Mouse (Mus musculus) hindbrain, embryonic 16.5 days (tissue): ENCODE results near the gene Bcl7c. TPM values are rescaled to one million over a fixed set of nuclear protein-coding genes. Genes with fewer than 3 reads are reported as not detected.
A peak's percentile ranks its signal among the peaks of the same experiment; 100 is the strongest.
"Not testable (repeated sequence)": the region's sequence is repeated elsewhere in the genome, so short reads cannot be mapped to it uniquely, and the experiment has no call there.

Source experiments
- ATAC-seq: fragments of 200-750 bp; cut with Nextera tagmentation; 2 replicates; pipeline ENCODE4 v1.8.0; 2017; ENCODE audit warnings: moderate TSS enrichment, moderate library complexity
- H3K27ac ChIP-seq: fragments of 300-500 bp; sonication (generic); 2 replicates; pipeline ENCODE4 v1.5.1; 2014; ENCODE audit warnings: low read depth, mild to moderate bottlenecking, control low read depth, low read length, moderate library complexity
- H3K27me3 ChIP-seq: fragments of 300-500 bp; sonication (generic); replicated peaks from 2 replicates; pipeline ENCODE4 v1.6.1; 2014; ENCODE audit warnings: low read length; ENCODE audit not compliant: control insufficient read depth, insufficient read depth
- H3K36me3 ChIP-seq: fragments of 300-500 bp; sonication (generic); 2 replicates; pipeline ENCODE4 v1.6.1; 2014; ENCODE audit warnings: mild to moderate bottlenecking, low read length, moderate library complexity, mixed read lengths; ENCODE audit not compliant: control insufficient read depth, insufficient read depth
- H3K4me1 ChIP-seq: fragments of 300-500 bp; sonication (generic); 2 replicates; pipeline ENCODE4 v1.6.1; 2014; ENCODE audit warnings: low read depth, low read length; ENCODE audit not compliant: control insufficient read depth, insufficient read depth
- H3K4me2 ChIP-seq: fragments of 300-500 bp; sonication (generic); 2 replicates; pipeline ENCODE4 v1.6.1; 2014; ENCODE audit warnings: mild to moderate bottlenecking, low read length, control low read depth, moderate library complexity
- H3K4me3 ChIP-seq: fragments of 300-500 bp; sonication (generic); 2 replicates; pipeline ENCODE4 v1.5.1; 2014; ENCODE audit warnings: mild to moderate bottlenecking, low read length, control low read depth, moderate library complexity
- H3K9ac ChIP-seq: fragments of 300-500 bp; sonication (generic); 2 replicates; pipeline ENCODE4 v1.6.1; 2014; ENCODE audit warnings: low read depth, mild to moderate bottlenecking, control low read depth, low read length, moderate library complexity
- H3K9me3 ChIP-seq: fragments of 300-500 bp; sonication (generic); 2 replicates; pipeline ENCODE4 v1.6.1; 2014; ENCODE audit warnings: mild to moderate bottlenecking, low read length, moderate library complexity; ENCODE audit not compliant: control insufficient read depth
- WGBS: fragments of 180-500 bp; shearing (Covaris S2); extraction: QIAGEN DNeasy Blood & Tissue Kit; methylation state at CpG from one replicate; pipeline ENCODE4 v1.1.7; 2014; 5-methylcytosine and 5-hydroxymethylcytosine counted together
- polyA plus RNA-seq: library from polyadenylated mRNA; unstranded; fragments of >200 nt; fragmentation: Nextera tagmentation; extraction: Ambion mirVana; gene quantifications from 2 replicates; pipeline ENCODE4 v1.2.1, GENCODE M21; 2015

Bcl7c gene
- polyA plus RNA-seq, 1 experiment from 2014 or later: 41.9 TPM

- Histone ChIP-seq H3K4me3 (peak overlapping the region; percentile 80), H3K4me1 (peaks cover 22% of the 10 kb centered on the region), H3K27me3 (no peaks in the 10 kb centered on the region), H3K4me2 (peak overlapping the region; percentile 69), H3K9me3 (no peaks in the 10 kb centered on the region), H3K9ac (peak overlapping the region; percentile 94), H3K36me3 (peaks cover 10% of the 10 kb centered on the region; the same call in 1 of the 2 replicates), H3K27ac (peak overlapping the region; percentile 95)
- 0% methylated on average over 5 of the region's 5 CpGs for WGBS
- ATAC-seq: peak; percentile 2; the same call in 1 of the 2 replicates
Measured at GRCm38 (mm10) chr7:127707957-127708206, 851 bp downstream of the Bcl7c start.

- Histone ChIP-seq H3K27me3 (no peaks in the 10 kb centered on the region), H3K27ac (peak overlapping the region; percentile 95), H3K36me3 (peaks cover 11% of the 10 kb centered on the region; the same call in 1 of the 2 replicates), H3K4me3 (peak overlapping the region; percentile 80), H3K4me2 (peak overlapping the region; percentile 69), H3K4me1 (peaks cover 18% of the 10 kb centered on the region), H3K9ac (peak overlapping the region; percentile 94), H3K9me3 (no peaks in the 10 kb centered on the region)
- WGBS: 26% methylated on average over 22 of the region's 22 CpGs
- no peak for ATAC-seq
Measured at GRCm38 (mm10) chr7:127707045-127707956, 1.4 kb downstream of the Bcl7c start.

- peaks cover 18% of the 10 kb centered on the region for H3K4me1 ChIP-seq
- H3K9ac ChIP-seq: no peak overlapping the region
- peak overlapping the region; percentile 26; the same call in 1 of the 2 replicates for H3K27ac ChIP-seq
- H3K9me3 ChIP-seq: no peaks in the 10 kb centered on the region
- ATAC-seq: no peak
- no peak overlapping the region for H3K4me2 ChIP-seq
- H3K4me3 ChIP-seq: no peak overlapping the region
- peaks cover 11% of the 10 kb centered on the region; the same call in 1 of the 2 replicates for H3K36me3 ChIP-seq
- H3K27me3 ChIP-seq: no peaks in the 10 kb centered on the region
- WGBS: 63% methylated on average over 4 of the region's 4 CpGs
Measured at GRCm38 (mm10) chr7:127705706-127706105, 3.0 kb downstream of the Bcl7c start.

GRCm38 (mm10) chr7:127704598-127704997 lies 4.1 kb downstream of the Bcl7c start:
- Histone ChIP-seq H3K4me2 (no peak overlapping the region), H3K9me3 (no peaks in the 10 kb centered on the region), H3K4me3 (no peak overlapping the region), H3K9ac (no peak overlapping the region), H3K36me3 (peaks cover 16% of the 10 kb centered on the region; the same call in 1 of the 2 replicates), H3K27me3 (no peaks in the 10 kb centered on the region), H3K27ac (no peak overlapping the region), H3K4me1 (peaks cover 18% of the 10 kb centered on the region)
- ATAC-seq: no peak
- 82% methylated on average over 6 of the region's 6 CpGs for WGBS

GRCm38 (mm10) chr7:127703561-127704178 lies 5.1 kb downstream of the Bcl7c start:
- H3K4me1 ChIP-seq: peaks cover 12% of the 10 kb centered on the region
- H3K4me3 ChIP-seq: no peak overlapping the region
- ATAC-seq: no peak
- WGBS: 95% methylated on average over 8 of the region's 8 CpGs
- H3K9ac ChIP-seq: no peak overlapping the region
- H3K9me3 ChIP-seq: no peaks in the 10 kb centered on the region
- no peak overlapping the region for H3K27ac ChIP-seq
- no peaks in the 10 kb centered on the region for H3K27me3 ChIP-seq
- peaks cover 20% of the 10 kb centered on the region; the same call in 1 of the 2 replicates for H3K36me3 ChIP-seq
- H3K4me2 ChIP-seq: no peak overlapping the region

GRCm38 (mm10) chr7:127700712-127701331 lies 7.9 kb downstream of the Bcl7c start:
- Histone ChIP-seq H3K4me1 (no peaks in the 10 kb centered on the region), H3K9me3 (no peaks in the 10 kb centered on the region), H3K4me2 (no peak overlapping the region), H3K36me3 (peaks cover 18% of the 10 kb centered on the region; the same call in 1 of the 2 replicates), H3K9ac (no peak overlapping the region), H3K4me3 (no peak overlapping the region), H3K27me3 (no peaks in the 10 kb centered on the region), H3K27ac (no peak overlapping the region)
- no peak for ATAC-seq
- WGBS: 89% methylated on average over 3 of the region's 3 CpGs

GRCm38 (mm10) chr7:127698986-127699385 lies 9.7 kb downstream of the Bcl7c start:
- H3K4me3 ChIP-seq: no peak overlapping the region
- no peak overlapping the region for H3K9ac ChIP-seq
- no peaks in the 10 kb centered on the region for H3K27me3 ChIP-seq
- no peak overlapping the region for H3K27ac ChIP-seq
- H3K36me3 ChIP-seq: peaks cover 18% of the 10 kb centered on the region; the same call in 1 of the 2 replicates
- no peak for ATAC-seq
- WGBS: 82% methylated on average over 6 of the region's 6 CpGs
- no peaks in the 10 kb centered on the region for H3K4me1 ChIP-seq
- no peaks in the 10 kb centered on the region for H3K9me3 ChIP-seq
- no peak overlapping the region for H3K4me2 ChIP-seq

- not testable (repeated sequence) for H3K36me3 ChIP-seq, H3K9me3 ChIP-seq, H3K4me3 ChIP-seq, H3K4me1 ChIP-seq, ATAC-seq, H3K27ac ChIP-seq, H3K9ac ChIP-seq, H3K27me3 ChIP-seq, H3K4me2 ChIP-seq
- WGBS: 87% methylated on average over 7 of the region's 7 CpGs
Measured at GRCm38 (mm10) chr7:127693730-127694129, 15.0 kb downstream of the Bcl7c start.

- Histone ChIP-seq H3K4me1 (peaks cover 3% of the 10 kb centered on the region; the same call in 1 of the 2 replicates), H3K9me3 (no peaks in the 10 kb centered on the region), H3K9ac (no peak overlapping the region), H3K27ac (no peak overlapping the region), H3K27me3 (no peaks in the 10 kb centered on the region), H3K36me3 (peaks cover 7% of the 10 kb centered on the region; the same call in 1 of the 2 replicates), H3K4me3 (no peak overlapping the region), H3K4me2 (no peak overlapping the region)
- ATAC-seq: no peak
- 93% methylated on average over 8 of the region's 8 CpGs for WGBS
Measured at GRCm38 (mm10) chr7:127693290-127693689, 15.4 kb downstream of the Bcl7c start.
